ENCODE assay signal across 30 mouse cellular contexts in genomic region chr3:142410930-142411329, GRCm38 (mm10). TPM values are rescaled to one million over a fixed set of nuclear protein-coding genes. Genes with fewer than 3 reads are reported as not detected.
DNase-seq lines count a peak whose midpoint lies in the region; ATAC-seq and TF ChIP-seq lines count a peak whose summit lies in the region.
"Had no signal": no experiment of that assay in that cellular context is flagged by ENCODE, and none has a peak within 500 bp of the region (broad histone marks: within the 10 kb centered on the region; RNA-seq: fewer than 3 reads in every experiment).

No protein-coding gene starts in this region.

- intact Hi-C loops in gastrocnemius, adult 2 months (cut with DNase I): no loop called here
- intact Hi-C loops in heart, postnatal 36 days (cut with DNase I): no loop called here

- H3K27me3 ChIP-seq in heart, embryonic 14.5 days (ENCODE audit: control insufficient read depth, insufficient read depth, low read length): no peaks in the 10 kb centered on the region
- no peaks in the 10 kb centered on the region for H3K27me3 ChIP-seq in heart, postnatal 0 days (ENCODE audit: control insufficient read depth, insufficient read depth, low read length)
- no peaks in the 10 kb centered on the region for H3K27me3 ChIP-seq in heart, embryonic 12.5 days (replicated peaks)
- H3K27me3 ChIP-seq: embryonic facial prominence, embryonic 13.5 days; forebrain, embryonic 12.5 days; forebrain, embryonic 15.5 days; heart, embryonic 13.5 days; Patski had no signal

- peak overlapping the region; percentile 89 for H3K27ac ChIP-seq in gastrocnemius, adult 2 months
- H3K27ac ChIP-seq in heart, embryonic 14.5 days (replicated peaks in 1 of 2; ENCODE audit: control insufficient read depth in 1 of 2, insufficient read depth in 1 of 2, low read depth in 2 of 2, low read length in 2 of 2): peak overlapping the region in 1 of 2 experiments; percentile 22; a peak in 1 of 4 replicates
- peak overlapping the region; percentile 50; the same call in 1 of the 2 replicates for H3K27ac ChIP-seq in heart, postnatal 0 days (ENCODE audit: low read depth)
- no peak overlapping the region for H3K27ac ChIP-seq in heart, embryonic 12.5 days (ENCODE audit: poor library complexity, severe bottlenecking)
- H3K27ac ChIP-seq: embryonic facial prominence, embryonic 10.5 days; embryonic facial prominence, embryonic 13.5 days; forebrain, embryonic 12.5 days; forebrain, embryonic 15.5 days; hindbrain, embryonic 14.5 days; hindbrain, postnatal 0 days had no signal

- H3K9ac ChIP-seq in heart, embryonic 14.5 days (ENCODE audit: low read length): no peak overlapping the region
- no peak overlapping the region for H3K9ac ChIP-seq in heart, postnatal 0 days (replicated peaks; ENCODE audit: low read depth, low read length)
- H3K9ac ChIP-seq in heart, embryonic 12.5 days: no peak overlapping the region
- H3K9ac ChIP-seq: embryonic facial prominence, embryonic 13.5 days; forebrain, embryonic 12.5 days; forebrain, embryonic 15.5 days; heart, embryonic 13.5 days; hindbrain, embryonic 14.5 days had no signal

- TF ChIP-seq CTCF in gastrocnemius, adult 2 months (IDR thresholded peaks at IDR 0.05): no peak
- no peak for TF ChIP-seq CTCF in heart, postnatal 0 days (IDR thresholded peaks at IDR 0.05; ENCODE audit: low read depth)

- no peaks in the 10 kb centered on the region for H3K36me3 ChIP-seq in heart, embryonic 14.5 days (ENCODE audit: control insufficient read depth, insufficient read depth, low read length)
- no peaks in the 10 kb centered on the region for H3K36me3 ChIP-seq in heart, postnatal 0 days (replicated peaks; ENCODE audit: control insufficient read depth, insufficient read depth, low read length)
- H3K36me3 ChIP-seq in heart, embryonic 12.5 days: no peaks in the 10 kb centered on the region
- H3K36me3 ChIP-seq: embryonic facial prominence, embryonic 10.5 days; embryonic facial prominence, embryonic 13.5 days; forebrain, embryonic 12.5 days; forebrain, embryonic 15.5 days; G1E; heart, embryonic 13.5 days had no signal

- peaks cover 3 to 14% of the 10 kb centered on the region in 2 experiments for H3K4me1 ChIP-seq in heart, embryonic 14.5 days (ENCODE audit: control insufficient read depth in 2 of 2, insufficient read depth in 2 of 2, low read length in 2 of 2)
- 0 out of 2 replicates have a peak, but pooled peaks cover 9% of the 10 kb centered on the region for H3K4me1 ChIP-seq in heart, postnatal 0 days (ENCODE audit: control insufficient read depth, insufficient read depth)
- peaks cover 9% of the 10 kb centered on the region for H3K4me1 ChIP-seq in heart, embryonic 12.5 days (replicated peaks)
- H3K4me1 ChIP-seq: embryonic facial prominence, embryonic 10.5 days; embryonic facial prominence, embryonic 13.5 days; forebrain, embryonic 12.5 days; forebrain, embryonic 15.5 days had no signal

- no peaks in the 10 kb centered on the region for H3K9me3 ChIP-seq in heart, embryonic 14.5 days (ENCODE audit: control insufficient read depth, low read length)
- H3K9me3 ChIP-seq in heart, postnatal 0 days (replicated peaks; ENCODE audit: control insufficient read depth, low read length): no peaks in the 10 kb centered on the region
- no peaks in the 10 kb centered on the region for H3K9me3 ChIP-seq in heart, embryonic 12.5 days (replicated peaks)
- H3K9me3 ChIP-seq: embryonic facial prominence, embryonic 10.5 days; embryonic facial prominence, embryonic 13.5 days; forebrain, embryonic 12.5 days; forebrain, embryonic 15.5 days; G1E; heart, embryonic 13.5 days had no signal

- DNase-seq in gastrocnemius, adult 2 months: no peak
- no peak for DNase-seq in gastrocnemius, postnatal 25 days
- no peak for DNase-seq in heart, postnatal 36 days
- DNase-seq in heart, postnatal 0 days (ENCODE audit: low spot score): peak; percentile 82
- DNase-seq in skeletal muscle tissue, adult 2 months (ENCODE audit: low read depth, low spot score): peak; percentile 78
- DNase-seq: adrenal gland, adult 2 months; adrenal gland, postnatal 14 days; B cell, adult 2 months; cerebellum, adult 11-12 months; cerebellum, adult 8-10 months; cerebellum, postnatal 10 days; cerebellum, postnatal 36 days; embryo, embryonic 11 days; gastrocnemius, postnatal 14 days; heart, postnatal 4 days; kidney, adult 18-20 months had no signal

- no peak overlapping the region for H3K4me3 ChIP-seq in gastrocnemius, adult 2 months
- H3K4me3 ChIP-seq in heart, embryonic 14.5 days (ENCODE audit: control insufficient read depth in 1 of 2, insufficient read depth in 1 of 2, low read depth in 1 of 2, low read length in 2 of 2): no peak overlapping the region
- H3K4me3 ChIP-seq in heart, postnatal 0 days (ENCODE audit: low read depth, low read length): no peak overlapping the region
- H3K4me3 ChIP-seq in heart, embryonic 12.5 days: no peak overlapping the region
- H3K4me3 ChIP-seq: embryonic facial prominence, embryonic 10.5 days; embryonic facial prominence, embryonic 13.5 days; erythroblast, embryonic 14.5 days; forebrain, embryonic 12.5 days; forebrain, embryonic 15.5 days; heart, embryonic 13.5 days had no signal

- H3K4me2 ChIP-seq in heart, embryonic 14.5 days (ENCODE audit: low read length): no peak overlapping the region
- H3K4me2 ChIP-seq in heart, postnatal 0 days (ENCODE audit: low read depth, low read length): no peak overlapping the region
- H3K4me2 ChIP-seq in heart, embryonic 12.5 days: no peak overlapping the region
- H3K4me2 ChIP-seq: embryonic facial prominence, embryonic 13.5 days; forebrain, embryonic 12.5 days; forebrain, embryonic 15.5 days; heart, embryonic 13.5 days; hindbrain, embryonic 14.5 days had no signal

- no peak for TF ChIP-seq EP300 in heart, postnatal 0 days (IDR thresholded peaks at IDR 0.05; ENCODE audit: low read depth)

- ATAC-seq in heart, embryonic 14.5 days (ENCODE audit: insufficient number of reproducible peaks, insufficient read depth, low FRiP score, low read depth): peak; percentile 69; the same call in 1 of the 2 replicates
- ATAC-seq in heart, postnatal 0 days (ENCODE audit: insufficient read depth, low read depth): peak; percentile 92
- no peak for ATAC-seq in heart, embryonic 12.5 days (ENCODE audit: insufficient number of reproducible peaks, low FRiP score)
- ATAC-seq: forebrain, embryonic 15.5 days; hindbrain, postnatal 0 days; inflammation-experienced regulatory T-cells, adult 6 months; intestine, embryonic 16.5 days; Patski had no signal

RNA-seq across cellular contexts. Expression of gene Pdlim5, which starts 15.4 kb away (rescaled TPM):
- total RNA-seq in gastrocnemius, adult 2 months (2021): 100 to 1,000 TPM; 585 to 709 TPM
- total RNA-seq in gastrocnemius, postnatal 25 days (2021): 100 to 1,000 TPM; 560 to 651 TPM
- polyA plus RNA-seq in heart, embryonic 14.5 days (2014; fragmentation: Nextera tagmentation; extraction: Ambion mirVana): 241 and 266 TPM in 2 replicates
- total RNA-seq in heart, postnatal 36 days (2021): 100 to 1,000 TPM; 634 to 793 TPM
- total RNA-seq in heart, postnatal 0 days (2014; rRNA removed; ENCODE audit: low replicate concordance): 512 and 650 TPM in 2 replicates
- polyA plus RNA-seq in heart, postnatal 0 days (2015; fragmentation: Nextera tagmentation; extraction: Ambion mirVana): 336 and 367 TPM in 2 replicates
- polyA plus RNA-seq in heart, embryonic 12.5 days (2016; fragmentation: Nextera tagmentation; extraction: Ambion mirVana): 218 and 224 TPM in 2 replicates

Comparison
In these comparisons a context has a peak if more than half of its experiments do, and no peak if none do; other contexts are left out.
1. DNase-seq: peak in heart, postnatal 0 days (single experiment) and skeletal muscle tissue, adult 2 months (single experiment); none in gastrocnemius, adult 2 months (single experiment), gastrocnemius, postnatal 25 days (single experiment) and heart, postnatal 36 days (0 of 2).